Mouse (Mus musculus) cortical plate, adult 2 months (tissue): Measurements from ENCODE around the gene Kif26b.

Experiments
- CTCF ChIP-seq: fragments of 200-500 bp; IDR thresholded peaks from 2 replicates; pipeline ENCODE4 v1.5.1; 2011; ENCODE audit warnings: mild to moderate bottlenecking, control low read depth, low read length; ENCODE audit not compliant: insufficient read depth; ENCODE audit errors: extremely low read depth
- POLR2A ChIP-seq: fragments of 200-500 bp; IDR thresholded peaks from 2 replicates; pipeline ENCODE4 v1.6.1; 2011; ENCODE audit warnings: mild to moderate bottlenecking, low read length, control low read depth; ENCODE audit not compliant: insufficient read depth; ENCODE audit errors: extremely low read depth

DNA sequence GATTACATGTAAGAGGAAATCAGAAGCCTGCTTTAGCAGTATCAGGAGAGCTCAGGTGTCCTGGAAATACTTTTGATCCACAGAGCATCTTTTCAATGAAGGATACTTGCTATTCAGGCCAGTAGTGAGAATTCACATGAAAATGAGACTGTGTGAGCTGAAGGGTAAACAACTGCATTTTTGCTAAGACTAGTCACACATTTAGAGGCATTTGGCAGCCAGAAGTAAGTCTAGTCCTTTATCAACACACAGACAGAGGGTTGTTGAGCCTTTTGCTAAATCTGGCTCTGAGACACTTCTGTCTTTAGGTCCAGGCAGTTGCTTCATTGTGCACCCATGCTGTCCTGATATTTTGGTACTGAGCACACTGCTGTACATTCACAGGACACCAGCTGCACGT is 262.3 kb downstream of the Kif26b start:
- TF ChIP-seq POLR2A (no peak), CTCF (no peak)
